Mouse (Mus musculus): ENCODE results near the gene Thap7. TPM values are rescaled to one million over a fixed set of nuclear protein-coding genes. Genes with fewer than 3 reads are reported as not detected.
A peak's percentile ranks its signal among the peaks of the same experiment; 100 is the strongest.

Thap7 gene
- polyA plus RNA-seq, 1 experiment from 2014 or later, result 65.1 TPM

DNA sequence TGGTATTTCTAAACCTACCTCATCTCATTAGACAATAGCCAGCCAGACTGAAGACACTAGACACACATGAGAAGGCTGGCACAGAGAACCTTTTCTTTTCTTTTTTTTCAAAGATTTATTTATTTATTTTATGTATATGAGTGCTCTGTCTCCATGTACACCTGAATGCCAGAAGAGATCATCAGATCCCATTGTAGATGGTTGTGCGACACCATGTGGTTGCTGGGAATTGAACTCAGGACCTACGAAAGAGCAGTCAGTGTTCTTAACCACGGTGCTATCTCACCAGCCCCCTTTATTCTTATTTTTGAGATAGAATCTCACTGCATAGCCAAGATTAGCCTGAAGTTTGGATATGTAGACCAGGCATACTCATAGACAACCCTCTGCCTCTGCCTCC is 5.6 kb upstream of the Thap7 start:
- Histone ChIP-seq H3K4me2 (replicated peaks; ENCODE audit: low read depth) (no peak overlapping the region), H3K4me3 (ENCODE audit: low read depth, low read length) (no peak overlapping the region), H3K9ac (ENCODE audit: low read depth, low read length) (no peak overlapping the region), H3K9me3 (ENCODE audit: control insufficient read depth) (no peaks in the 10 kb centered on the region), H3K27ac (ENCODE audit: low read depth, low read length) (no peak overlapping the region), H3K4me1 (replicated peaks; ENCODE audit: control insufficient read depth, insufficient read depth, low read length) (peaks cover 2% of the 10 kb centered on the region), H3K27me3 (replicated peaks; ENCODE audit: control insufficient read depth, insufficient read depth, low read length) (no peaks in the 10 kb centered on the region; the same call in 1 of the 2 replicates), H3K36me3 (ENCODE audit: control insufficient read depth, insufficient read depth) (no peaks in the 10 kb centered on the region)
- no peak for ATAC-seq
- WGBS, result 94% methylated on average over 3 of the region's 3 CpGs
- no peak for TF ChIP-seq CTCF (IDR thresholded peaks at IDR 0.05; ENCODE audit: low read depth)

DNA sequence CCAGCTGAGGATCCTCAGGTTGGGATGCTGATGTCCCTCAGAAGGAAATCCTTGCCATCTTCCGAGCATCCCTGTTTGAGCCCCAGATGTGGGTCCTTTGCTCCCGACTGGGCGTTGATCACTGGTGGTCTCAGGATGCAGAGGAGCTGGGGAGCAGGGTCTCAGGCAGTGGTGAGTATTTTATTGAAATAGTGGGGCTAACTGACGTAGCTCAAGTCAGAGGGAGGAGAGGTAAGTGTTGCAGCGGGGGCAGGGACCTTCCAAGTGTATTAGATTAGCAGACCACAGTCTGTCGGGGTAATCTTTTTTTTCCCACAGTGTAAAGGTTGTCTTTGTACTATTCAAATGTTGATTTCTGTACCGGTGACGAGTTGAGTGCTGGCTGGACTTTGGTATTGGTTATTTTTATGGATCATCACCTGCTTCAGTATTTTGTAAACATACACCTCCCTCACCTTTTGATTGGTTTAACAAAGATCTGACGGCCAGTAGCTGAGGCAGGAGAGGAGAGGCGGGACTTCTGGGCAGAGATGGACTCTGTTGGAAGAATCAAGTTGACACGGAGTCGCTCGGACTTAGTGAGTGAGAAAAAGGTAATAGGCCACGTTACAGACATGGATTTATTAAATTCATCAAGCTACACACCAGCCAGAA is 1.9 kb upstream of the Thap7 start:
- Histone ChIP-seq H3K9ac (ENCODE audit: low read depth, low read length) (no peak overlapping the region), H3K4me2 (replicated peaks; ENCODE audit: low read depth) (no peak overlapping the region), H3K4me1 (replicated peaks; ENCODE audit: control insufficient read depth, insufficient read depth, low read length) (peaks cover 5% of the 10 kb centered on the region), H3K9me3 (ENCODE audit: control insufficient read depth) (no peaks in the 10 kb centered on the region), H3K27me3 (replicated peaks; ENCODE audit: control insufficient read depth, insufficient read depth, low read length) (no peaks in the 10 kb centered on the region), H3K36me3 (ENCODE audit: control insufficient read depth, insufficient read depth) (peaks cover 13% of the 10 kb centered on the region; the same call in 1 of the 2 replicates), H3K4me3 (ENCODE audit: low read depth, low read length) (no peak overlapping the region), H3K27ac (ENCODE audit: low read depth, low read length) (peak overlapping the region; percentile 23)
- 54% methylated on average over 14 of the region's 14 CpGs for WGBS
- peak; percentile 40 for ATAC-seq
- no peak for TF ChIP-seq CTCF (IDR thresholded peaks at IDR 0.05; ENCODE audit: low read depth)

- peaks cover 18% of the 10 kb centered on the region; the same call in 1 of the 2 replicates for H3K36me3 ChIP-seq (ENCODE audit: control insufficient read depth, insufficient read depth)
- no peaks in the 10 kb centered on the region for H3K9me3 ChIP-seq (ENCODE audit: control insufficient read depth)
- H3K27me3 ChIP-seq (replicated peaks; ENCODE audit: control insufficient read depth, insufficient read depth, low read length), result no peaks in the 10 kb centered on the region
- H3K27ac ChIP-seq (ENCODE audit: low read depth, low read length), result peak overlapping the region; percentile 23
- TF ChIP-seq CTCF (IDR thresholded peaks at IDR 0.05; ENCODE audit: low read depth), result peak; percentile 77
- H3K9ac ChIP-seq (ENCODE audit: low read depth, low read length), result no peak overlapping the region
- no peak overlapping the region for H3K4me3 ChIP-seq (ENCODE audit: low read depth, low read length)
- H3K4me1 ChIP-seq (replicated peaks; ENCODE audit: control insufficient read depth, insufficient read depth, low read length), result peaks cover 5% of the 10 kb centered on the region
- WGBS, result 55% methylated on average over 4 of the region's 4 CpGs
- no peak for ATAC-seq
- H3K4me2 ChIP-seq (replicated peaks; ENCODE audit: low read depth), result no peak overlapping the region
Measured at GRCm38 (mm10) chr16:17532271-17532670, 1.3 kb upstream of the Thap7 start.

DNA sequence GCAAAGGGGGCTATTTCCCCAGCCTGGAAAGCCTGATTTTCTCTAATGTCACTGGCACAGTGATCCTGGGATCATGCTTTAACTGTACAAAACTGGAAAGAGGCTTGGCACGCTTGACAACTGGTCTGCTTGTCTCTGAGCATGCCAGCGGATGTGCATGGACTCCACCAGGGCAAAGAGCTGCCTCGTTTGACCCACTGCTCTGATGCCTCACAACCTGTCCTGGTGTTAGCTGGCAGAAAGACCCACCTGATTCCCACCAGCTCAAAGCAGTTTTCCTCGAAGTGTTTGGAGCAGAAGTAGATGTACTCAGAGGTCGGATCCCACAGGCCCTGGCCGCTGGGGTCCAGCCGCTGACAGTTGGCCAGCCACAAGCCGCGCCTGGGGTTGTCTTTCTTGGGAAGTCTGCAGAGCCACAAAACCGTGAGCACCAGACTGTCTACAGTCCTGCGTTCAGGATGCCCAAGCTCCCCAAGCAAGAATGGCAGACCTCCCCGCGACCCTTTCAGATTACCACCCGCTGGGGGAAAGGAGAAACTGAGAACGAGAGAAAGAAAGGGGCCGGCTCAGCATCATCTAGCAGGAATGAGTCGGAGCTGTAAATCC is 852 bp downstream of the Thap7 start:
- no peak for ATAC-seq
- H3K27ac ChIP-seq (ENCODE audit: low read depth, low read length), result peak overlapping the region; percentile 99
- peaks cover 5% of the 10 kb centered on the region for H3K4me1 ChIP-seq (replicated peaks; ENCODE audit: control insufficient read depth, insufficient read depth, low read length)
- H3K4me3 ChIP-seq (ENCODE audit: low read depth, low read length), result peak overlapping the region; percentile 63
- H3K9me3 ChIP-seq (ENCODE audit: control insufficient read depth), result no peaks in the 10 kb centered on the region
- peaks cover 34% of the 10 kb centered on the region for H3K36me3 ChIP-seq (ENCODE audit: control insufficient read depth, insufficient read depth)
- H3K4me2 ChIP-seq (replicated peaks; ENCODE audit: low read depth), result peak overlapping the region; percentile 80
- no peaks in the 10 kb centered on the region for H3K27me3 ChIP-seq (replicated peaks; ENCODE audit: control insufficient read depth, insufficient read depth, low read length)
- no peak for TF ChIP-seq CTCF (IDR thresholded peaks at IDR 0.05; ENCODE audit: low read depth)
- peak overlapping the region; percentile 80 for H3K9ac ChIP-seq (ENCODE audit: low read depth, low read length)
- WGBS, result 8% methylated on average over 17 of the region's 17 CpGs

- H3K27ac ChIP-seq (ENCODE audit: low read depth, low read length), result no peak overlapping the region
- H3K36me3 ChIP-seq (ENCODE audit: control insufficient read depth, insufficient read depth), result peaks cover 48% of the 10 kb centered on the region
- WGBS, result 87% methylated on average over 13 of the region's 13 CpGs
- H3K9ac ChIP-seq (ENCODE audit: low read depth, low read length), result no peak overlapping the region
- no peak for ATAC-seq
- no peak for TF ChIP-seq CTCF (IDR thresholded peaks at IDR 0.05; ENCODE audit: low read depth)
- peaks cover 5% of the 10 kb centered on the region for H3K4me1 ChIP-seq (replicated peaks; ENCODE audit: control insufficient read depth, insufficient read depth, low read length)
- no peak overlapping the region for H3K4me2 ChIP-seq (replicated peaks; ENCODE audit: low read depth)
- no peak overlapping the region for H3K4me3 ChIP-seq (ENCODE audit: low read depth, low read length)
- no peaks in the 10 kb centered on the region for H3K9me3 ChIP-seq (ENCODE audit: control insufficient read depth)
- H3K27me3 ChIP-seq (replicated peaks; ENCODE audit: control insufficient read depth, insufficient read depth, low read length), result no peaks in the 10 kb centered on the region
Measured at GRCm38 (mm10) chr16:17528276-17528675, 2.7 kb downstream of the Thap7 start.

DNA sequence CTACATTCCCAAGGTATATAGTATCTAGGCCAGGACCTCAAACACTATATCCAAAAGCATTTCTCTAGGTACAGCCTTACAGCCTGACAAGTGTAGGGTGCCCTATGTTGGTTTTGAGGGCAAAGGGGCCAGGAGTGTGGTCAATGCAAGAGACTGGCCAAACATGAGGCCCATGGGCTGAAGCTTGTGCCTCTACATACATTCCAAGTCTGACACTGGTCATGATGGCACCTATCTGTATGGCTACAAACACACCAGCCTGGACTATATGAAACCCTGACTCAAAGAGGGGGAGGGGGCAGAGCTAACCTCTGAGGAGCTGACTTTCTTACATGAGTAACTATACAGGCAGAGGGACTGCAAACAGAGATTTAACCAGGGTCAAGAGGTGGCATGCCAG is 3.3 kb downstream of the Thap7 start:
- no peaks in the 10 kb centered on the region for H3K27me3 ChIP-seq (replicated peaks; ENCODE audit: control insufficient read depth, insufficient read depth, low read length)
- H3K9ac ChIP-seq (ENCODE audit: low read depth, low read length), result no peak overlapping the region
- no peak overlapping the region; the same call in 1 of the 2 replicates for H3K27ac ChIP-seq (ENCODE audit: low read depth, low read length)
- no peak overlapping the region for H3K4me2 ChIP-seq (replicated peaks; ENCODE audit: low read depth)
- H3K4me1 ChIP-seq (replicated peaks; ENCODE audit: control insufficient read depth, insufficient read depth, low read length), result peaks cover 5% of the 10 kb centered on the region
- no peak overlapping the region for H3K4me3 ChIP-seq (ENCODE audit: low read depth, low read length)
- H3K9me3 ChIP-seq (ENCODE audit: control insufficient read depth), result no peaks in the 10 kb centered on the region
- TF ChIP-seq CTCF (IDR thresholded peaks at IDR 0.05; ENCODE audit: low read depth), result no peak
- peaks cover 54% of the 10 kb centered on the region for H3K36me3 ChIP-seq (ENCODE audit: control insufficient read depth, insufficient read depth)
- no peak for ATAC-seq

Measured in intestine, postnatal 0 days (tissue).